Mouse (Mus musculus) adrenal gland, postnatal 25 days (tissue): ENCODE measurements around the gene Dennd5b. TPM values are rescaled to one million over a fixed set of nuclear protein-coding genes. Genes with fewer than 3 reads are reported as not detected.
"Not testable (repeated sequence)": the region's sequence is repeated elsewhere in the genome, so short reads cannot be mapped to it uniquely, and the experiment has no call there.

Source experiments
- DNase-seq: peaks from one replicate; pipeline ENCODE4 v3.0.0; 2021; ENCODE audit warnings: mixed read lengths
- total RNA-seq: library from RNA; stranded (reverse); gene quantifications from 2 replicates; pipeline ENCODE4 v1.2.3, GENCODE M21; 2021

Gene Dennd5b
- total RNA-seq, 1 experiment from 2014 or later = 14.0 TPM

- DNase-seq = peak; percentile 46
These were observed 155.7 kb downstream of the Dennd5b start for GRCm38 (mm10) chr6:148945509-148946408.

GRCm38 (mm10) chr6:148944767-148945508 is 156.5 kb downstream of the Dennd5b start:
- DNase-seq = peak; percentile 71

GRCm38 (mm10) chr6:148944344-148944766 is 157.1 kb downstream of the Dennd5b start:
- no peak for DNase-seq

- DNase-seq = no peak
These were observed 157.8 kb downstream of the Dennd5b start for GRCm38 (mm10) chr6:148943695-148944094.

GRCm38 (mm10) chr6:148942406-148942805 is 159.1 kb downstream of the Dennd5b start:
- DNase-seq = no peak

GRCm38 (mm10) chr6:148941880-148942279 is 159.6 kb downstream of the Dennd5b start:
- no peak for DNase-seq

- DNase-seq = not testable (repeated sequence)
These were observed 161.1 kb downstream of the Dennd5b start for GRCm38 (mm10) chr6:148940383-148940782.

Other genes starting within 250 kb of the Dennd5b start
- 20.6 and 23.6 TPM in 2 replicates for gene Caprin2, start 205.4 kb downstream of the Dennd5b start, total RNA-seq
- 37.2 and 41.3 TPM in 2 replicates for gene Sinhcaf, start 155.2 kb downstream of the Dennd5b start, total RNA-seq
- gene Gm10203, start 28.5 kb upstream of the Dennd5b start, total RNA-seq = not detected in 2 replicates
- gene Etfbkmt, start 38.2 kb upstream of the Dennd5b start, total RNA-seq = 15.8 and 24.3 TPM in 2 replicates
- gene Amn1, start 87.0 kb upstream of the Dennd5b start, total RNA-seq = 28.5 and 31.1 TPM in 2 replicates
- gene Resf1, start 207.7 kb upstream of the Dennd5b start, total RNA-seq = 34.2 and 36.9 TPM in 2 replicates